Mouse (Mus musculus) heart, embryonic 15.5 days (tissue): Measurements from ENCODE around the gene Tmem208. TPM values are rescaled to one million over a fixed set of nuclear protein-coding genes. Genes with fewer than 3 reads are reported as not detected.
A peak's percentile ranks its signal among the peaks of the same experiment; 100 is the strongest.

Source experiments
- ATAC-seq: fragments of 200-750 bp; cut with Nextera tagmentation; replicated peaks from 2 replicates; pipeline ENCODE4 v1.8.0; 2017; ENCODE audit warnings: low read depth, moderate TSS enrichment; ENCODE audit not compliant: insufficient number of reproducible peaks, insufficient read depth, low FRiP score
- H3K27ac ChIP-seq: fragments of 300-500 bp; sonication (generic); 2 replicates; pipeline ENCODE4 v1.5.1; 2015; ENCODE audit warnings: mild to moderate bottlenecking, inconsistent platforms
- H3K27me3 ChIP-seq: fragments of 300-500 bp; sonication (generic); 2 replicates; pipeline ENCODE4 v1.6.1; 2015; ENCODE audit warnings: inconsistent platforms
- H3K36me3 ChIP-seq: fragments of 300-500 bp; sonication (generic); 2 replicates; pipeline ENCODE4 v1.6.1; 2015; ENCODE audit warnings: mild to moderate bottlenecking, inconsistent platforms
- H3K4me1 ChIP-seq: fragments of 300-500 bp; sonication (generic); replicated peaks from 2 replicates; pipeline ENCODE4 v1.6.1; 2015; ENCODE audit warnings: inconsistent platforms
- H3K4me2 ChIP-seq: fragments of 300-500 bp; sonication (generic); 2 replicates; pipeline ENCODE4 v1.6.1; 2015; ENCODE audit warnings: inconsistent platforms, mild to moderate bottlenecking, moderate library complexity
- H3K4me3 ChIP-seq: fragments of 300-500 bp; sonication (generic); 2 replicates; pipeline ENCODE4 v1.5.1; 2015; ENCODE audit warnings: mild to moderate bottlenecking, inconsistent platforms
- H3K9ac ChIP-seq: fragments of 300-500 bp; sonication (generic); 2 replicates; pipeline ENCODE4 v1.6.1; 2015; ENCODE audit warnings: mild to moderate bottlenecking, inconsistent platforms
- H3K9me3 ChIP-seq: fragments of 300-500 bp; sonication (generic); replicated peaks from 2 replicates; pipeline ENCODE4 v1.6.1; 2016; ENCODE audit warnings: inconsistent platforms
- WGBS: fragments of 180-500 bp; shearing (Covaris S2); methylation state at CpG from one replicate; pipeline ENCODE4 v1.1.7; 2015; ENCODE audit warnings: mixed read lengths; 5-methylcytosine and 5-hydroxymethylcytosine counted together
- polyA plus RNA-seq: library from polyadenylated mRNA; unstranded; fragments of >200 nt; fragmentation: Nextera tagmentation; extraction: Ambion mirVana; gene quantifications from 2 replicates; pipeline ENCODE4 v1.2.1, GENCODE M21; 2015

Tmem208 gene
- polyA plus RNA-seq, result 73.0 and 89.2 TPM in 2 replicates

DNA sequence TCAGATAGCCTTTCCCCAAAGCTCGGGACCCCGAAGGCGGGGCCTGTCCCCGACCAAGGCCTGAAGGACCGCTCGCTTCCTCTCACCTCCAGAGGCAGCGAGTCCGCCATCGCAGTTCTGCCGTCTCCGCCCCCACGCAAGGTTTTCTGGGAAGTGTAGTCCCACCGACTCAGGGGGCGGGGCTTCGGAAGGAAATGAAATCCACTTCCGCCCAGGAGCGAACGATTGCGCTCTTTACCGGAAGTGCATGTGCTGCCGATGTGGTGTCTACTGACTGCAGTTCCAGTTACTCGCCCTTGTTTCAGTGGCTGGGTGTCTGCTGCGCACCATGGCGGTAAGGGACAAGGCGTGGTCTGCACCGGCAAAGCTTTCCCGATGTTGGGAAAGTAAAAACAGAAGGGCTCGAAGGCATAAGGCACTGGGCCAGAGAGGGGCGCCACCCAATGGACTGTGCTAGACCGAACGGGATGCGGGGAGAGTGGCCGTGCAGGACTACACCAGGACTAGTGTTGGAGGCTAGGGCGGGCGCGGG, at the start of gene Tmem208, which contains the start of gene Lrrc29:
TSS of gene Tmem208 (plus strand) at position 214 of the 532 bp plus-strand sequence.
TSS of gene Lrrc29 (minus strand) at position 138 of the 532 bp plus-strand sequence.
- under 1% methylated on average over 36 of the region's 36 CpGs for WGBS
- peak within 1 kb of the TSS; percentile 87 for H3K27ac ChIP-seq
- no peaks in the 10 kb centered on the region for H3K27me3 ChIP-seq
- ATAC-seq, result peak; percentile 90
- H3K36me3 ChIP-seq, result peaks cover 41% of the 10 kb centered on the region
- no peaks in the 10 kb centered on the region for H3K9me3 ChIP-seq
- peak within 1 kb of the TSS; percentile 87 for H3K9ac ChIP-seq
- peaks cover 19% of the 10 kb centered on the region for H3K4me1 ChIP-seq
- peak within 1 kb of the TSS; percentile 85 for H3K4me3 ChIP-seq
- peak within 1 kb of the TSS; percentile 87 for H3K4me2 ChIP-seq

DNA sequence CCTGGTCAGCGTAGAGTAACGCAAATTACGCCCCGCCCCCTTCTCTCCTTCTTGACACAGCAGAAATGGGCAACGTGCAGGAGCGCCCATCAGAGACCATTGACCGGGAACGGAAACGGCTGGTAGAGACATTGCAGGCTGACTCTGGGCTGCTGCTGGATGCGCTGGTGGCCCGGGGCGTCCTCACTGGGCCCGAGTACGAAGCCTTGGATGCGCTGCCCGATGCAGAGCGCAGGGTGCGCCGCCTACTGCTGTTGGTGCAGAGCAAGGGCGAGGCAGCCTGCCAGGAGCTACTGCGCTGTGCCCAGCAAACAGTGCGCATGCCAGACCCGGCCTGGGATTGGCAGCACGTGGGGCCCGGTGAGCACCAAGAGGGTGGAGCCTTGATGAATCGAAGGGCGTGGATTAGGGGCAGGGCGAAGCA, 47.2 kb upstream of the Tmem208 start:
- 3% methylated on average over 28 of the region's 28 CpGs for WGBS
- Histone ChIP-seq H3K4me1 (peaks cover 34% of the 10 kb centered on the region), H3K9ac (peak overlapping the region; percentile 38), H3K4me3 (peak overlapping the region; percentile 40), H3K36me3 (no peaks in the 10 kb centered on the region), H3K27ac (no peak overlapping the region), H3K4me2 (peak overlapping the region; percentile 71), H3K27me3 (peaks cover 71% of the 10 kb centered on the region), H3K9me3 (no peaks in the 10 kb centered on the region)
- ATAC-seq, result peak; percentile 63

DNA sequence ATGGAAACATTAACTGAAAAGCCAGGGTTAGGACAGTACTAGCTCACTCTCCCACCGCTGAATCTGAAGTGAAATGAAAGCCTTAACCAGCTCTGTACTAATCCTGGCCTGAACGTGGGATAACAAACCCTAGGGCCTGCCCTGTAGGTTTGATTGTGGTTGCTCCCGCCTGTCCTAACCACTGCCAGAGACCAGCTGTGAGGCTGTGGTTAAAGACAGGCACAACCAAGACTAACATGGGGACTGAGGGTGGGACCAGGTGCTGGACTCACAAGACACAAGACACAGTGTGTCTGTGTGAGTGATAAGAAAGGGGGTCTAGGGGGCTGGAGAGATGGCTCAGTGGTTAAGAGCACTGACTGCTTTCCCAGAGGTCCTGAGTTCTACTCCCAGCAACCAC, 45.6 kb upstream of the Tmem208 start:
- ATAC-seq, result no peak
- 74% methylated on average over 3 of the region's 3 CpGs for WGBS

DNA sequence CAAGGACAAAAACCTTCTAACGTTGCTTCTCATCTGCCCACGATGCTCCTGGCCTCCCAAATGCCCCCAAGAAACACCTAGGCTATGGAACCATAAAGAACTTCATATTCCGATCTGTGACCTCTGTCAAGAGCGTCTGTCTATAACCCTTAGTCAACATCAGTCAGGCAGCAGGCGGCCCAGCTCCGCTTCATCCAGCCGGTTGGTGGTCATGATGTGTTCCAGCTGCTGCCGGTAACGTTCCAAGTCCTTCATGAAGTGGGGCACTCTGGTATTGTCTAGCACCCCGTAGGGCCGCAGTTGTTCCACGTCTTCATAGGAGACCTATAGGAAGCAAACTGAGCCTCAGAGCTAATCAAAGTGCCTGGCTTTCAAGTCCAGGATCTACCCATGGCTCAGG, 44.3 kb upstream of the Tmem208 start:
- H3K4me2 ChIP-seq, result no peak overlapping the region
- no peak overlapping the region for H3K9ac ChIP-seq
- peaks cover 43% of the 10 kb centered on the region for H3K27me3 ChIP-seq
- no peaks in the 10 kb centered on the region for H3K36me3 ChIP-seq
- no peaks in the 10 kb centered on the region for H3K9me3 ChIP-seq
- peaks cover 18% of the 10 kb centered on the region for H3K4me1 ChIP-seq
- 79% methylated on average over 12 of the region's 12 CpGs for WGBS
- H3K4me3 ChIP-seq, result no peak overlapping the region
- ATAC-seq, result no peak
- H3K27ac ChIP-seq, result no peak overlapping the region

More for the DNA sequence above, 45.6 kb upstream of the Tmem208 start:
- no peak overlapping the region for H3K9ac ChIP-seq
- H3K4me1 ChIP-seq, result peaks cover 30% of the 10 kb centered on the region
- no peaks in the 10 kb centered on the region for H3K36me3 ChIP-seq
- H3K4me3 ChIP-seq, result no peak overlapping the region
- H3K9me3 ChIP-seq, result no peaks in the 10 kb centered on the region
- H3K27ac ChIP-seq, result no peak overlapping the region
- no peak overlapping the region for H3K4me2 ChIP-seq
- peaks cover 55% of the 10 kb centered on the region for H3K27me3 ChIP-seq

DNA sequence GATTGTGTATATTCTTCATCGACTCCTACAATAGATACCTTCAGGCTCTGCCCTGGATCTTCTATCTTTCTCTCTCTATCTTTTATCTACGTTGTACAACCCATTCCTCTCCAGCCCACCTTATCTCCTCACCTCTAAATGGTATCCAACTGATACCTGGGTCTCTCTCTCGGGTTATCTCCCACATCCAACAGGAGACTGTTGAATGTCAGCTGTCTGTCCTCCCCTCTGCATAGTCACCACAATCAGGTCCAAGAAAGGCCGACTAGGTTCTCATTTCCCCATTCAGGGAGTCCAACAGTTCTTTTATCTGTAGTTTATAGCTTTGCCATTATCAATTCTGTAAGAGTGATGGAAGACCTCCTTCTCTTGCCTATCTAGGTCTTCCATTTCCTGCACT, 43.9 kb upstream of the Tmem208 start:
- Histone ChIP-seq H3K4me2 (no peak overlapping the region), H3K4me1 (peaks cover 17% of the 10 kb centered on the region), H3K27me3 (peaks cover 39% of the 10 kb centered on the region), H3K4me3 (no peak overlapping the region), H3K9ac (no peak overlapping the region), H3K36me3 (no peaks in the 10 kb centered on the region), H3K9me3 (no peaks in the 10 kb centered on the region), H3K27ac (no peak overlapping the region)
- 64% methylated on average over 4 of the region's 4 CpGs for WGBS
- ATAC-seq, result no peak

DNA sequence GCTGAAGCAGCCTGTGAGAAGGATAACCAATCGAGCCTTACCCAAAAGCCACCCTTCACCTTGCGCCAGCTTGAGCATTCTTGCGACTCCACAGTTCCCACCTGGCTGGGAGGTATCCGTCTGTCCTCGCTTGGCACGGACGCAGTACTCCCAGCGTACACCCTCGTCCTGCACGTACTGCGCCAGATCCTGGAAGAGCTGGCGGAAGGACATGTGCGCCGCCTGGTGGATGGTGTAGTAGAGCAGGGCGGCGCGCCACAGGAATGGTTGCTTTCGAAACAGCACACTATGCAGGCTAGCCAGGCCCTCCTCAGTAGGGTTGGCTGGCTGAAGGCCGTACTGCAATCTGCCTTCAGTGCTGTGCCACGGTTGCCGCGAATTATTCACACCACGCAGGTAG, 43.1 kb upstream of the Tmem208 start:
- Histone ChIP-seq H3K27ac (no peak overlapping the region), H3K27me3 (peaks cover 30% of the 10 kb centered on the region), H3K4me1 (peaks cover 17% of the 10 kb centered on the region), H3K9ac (no peak overlapping the region), H3K9me3 (no peaks in the 10 kb centered on the region), H3K36me3 (no peaks in the 10 kb centered on the region), H3K4me2 (peak overlapping the region; percentile 11; the same call in 1 of the 2 replicates), H3K4me3 (no peak overlapping the region)
- 31% methylated on average over 23 of the region's 23 CpGs for WGBS
- no peak for ATAC-seq

DNA sequence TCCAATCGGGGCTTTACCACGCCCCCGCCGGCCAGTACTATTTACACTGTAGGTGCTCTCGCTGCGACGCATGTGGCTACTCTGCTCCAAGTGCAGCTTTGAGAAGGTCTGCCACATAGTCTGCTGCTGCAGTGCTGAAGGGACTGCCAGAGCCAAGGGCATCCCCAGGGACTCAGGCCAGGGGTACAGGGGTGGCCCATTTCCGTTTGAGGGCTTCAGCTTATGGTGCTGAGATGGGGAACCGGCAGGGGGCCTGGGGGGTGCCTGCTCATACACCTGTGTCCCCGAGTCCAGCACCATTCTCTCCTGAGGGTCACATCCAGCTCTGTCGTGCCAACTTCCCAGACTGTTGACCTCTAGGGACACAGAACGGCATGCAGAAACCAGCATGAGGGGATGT, 40.6 kb upstream of the Tmem208 start:
- WGBS, result 51% methylated on average over 12 of the region's 12 CpGs
- H3K9ac ChIP-seq, result no peak overlapping the region

DNA sequence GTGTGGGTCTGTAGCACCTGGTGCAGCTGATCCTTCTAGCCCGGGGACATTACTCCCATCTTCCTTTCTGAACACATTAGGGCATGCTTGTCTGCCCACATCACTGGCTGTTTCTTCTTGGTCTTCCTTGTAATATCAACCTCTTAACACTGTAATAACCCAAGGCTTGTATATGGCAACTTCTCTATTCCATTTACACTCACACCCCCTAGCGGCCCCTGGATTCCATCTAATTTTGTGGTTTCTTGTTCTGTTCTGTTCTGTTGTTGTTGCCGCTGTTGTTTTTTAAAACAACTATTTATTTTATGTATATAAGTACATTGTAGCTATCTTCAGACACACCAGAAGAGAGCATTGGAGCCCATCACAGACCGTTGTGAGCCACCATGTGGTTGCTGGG, 39.2 kb upstream of the Tmem208 start:
- WGBS, result 84% methylated on average over 4 of the region's 4 CpGs
- no peaks in the 10 kb centered on the region for H3K36me3 ChIP-seq

More for the DNA sequence above, 40.6 kb upstream of the Tmem208 start:
- Histone ChIP-seq H3K9me3 (no peaks in the 10 kb centered on the region), H3K4me1 (peaks cover 26% of the 10 kb centered on the region), H3K27me3 (peaks cover 12% of the 10 kb centered on the region), H3K4me3 (no peak overlapping the region), H3K36me3 (no peaks in the 10 kb centered on the region), H3K27ac (no peak overlapping the region), H3K4me2 (no peak overlapping the region)
- ATAC-seq, result no peak

DNA sequence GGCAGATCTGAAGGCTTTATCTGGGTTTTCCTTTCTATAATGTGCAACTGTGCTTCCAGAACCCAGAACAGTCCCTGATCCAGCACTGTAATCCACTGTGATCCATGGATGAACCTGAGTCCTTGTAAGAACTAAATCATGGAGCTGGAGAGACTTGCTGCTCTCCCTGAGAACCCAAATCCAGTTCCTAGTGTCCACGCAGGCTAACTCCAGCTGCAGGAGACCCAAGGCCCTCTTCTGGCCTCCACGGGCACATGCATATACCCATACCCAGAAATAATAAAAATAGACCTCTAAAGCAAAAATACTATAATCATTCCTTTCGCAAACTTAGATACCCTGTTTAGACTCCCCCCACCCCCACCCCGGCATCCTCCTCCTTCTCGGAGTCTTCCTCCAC, 37.9 kb upstream of the Tmem208 start:
- H3K4me2 ChIP-seq, result no peak overlapping the region
- H3K4me3 ChIP-seq, result no peak overlapping the region
- no peak overlapping the region for H3K27ac ChIP-seq
- no peaks in the 10 kb centered on the region for H3K9me3 ChIP-seq
- H3K9ac ChIP-seq, result no peak overlapping the region
- WGBS, result 82% methylated on average over 5 of the region's 5 CpGs
- no peaks in the 10 kb centered on the region for H3K36me3 ChIP-seq
- H3K4me1 ChIP-seq, result peaks cover 25% of the 10 kb centered on the region
- peaks cover 10% of the 10 kb centered on the region for H3K27me3 ChIP-seq
- no peak for ATAC-seq

More for the DNA sequence above, 39.2 kb upstream of the Tmem208 start:
- Histone ChIP-seq H3K27ac (no peak overlapping the region), H3K4me1 (peaks cover 30% of the 10 kb centered on the region), H3K4me3 (no peak overlapping the region), H3K9me3 (no peaks in the 10 kb centered on the region), H3K27me3 (peaks cover 10% of the 10 kb centered on the region), H3K9ac (no peak overlapping the region), H3K4me2 (no peak overlapping the region)
- ATAC-seq, result no peak

DNA sequence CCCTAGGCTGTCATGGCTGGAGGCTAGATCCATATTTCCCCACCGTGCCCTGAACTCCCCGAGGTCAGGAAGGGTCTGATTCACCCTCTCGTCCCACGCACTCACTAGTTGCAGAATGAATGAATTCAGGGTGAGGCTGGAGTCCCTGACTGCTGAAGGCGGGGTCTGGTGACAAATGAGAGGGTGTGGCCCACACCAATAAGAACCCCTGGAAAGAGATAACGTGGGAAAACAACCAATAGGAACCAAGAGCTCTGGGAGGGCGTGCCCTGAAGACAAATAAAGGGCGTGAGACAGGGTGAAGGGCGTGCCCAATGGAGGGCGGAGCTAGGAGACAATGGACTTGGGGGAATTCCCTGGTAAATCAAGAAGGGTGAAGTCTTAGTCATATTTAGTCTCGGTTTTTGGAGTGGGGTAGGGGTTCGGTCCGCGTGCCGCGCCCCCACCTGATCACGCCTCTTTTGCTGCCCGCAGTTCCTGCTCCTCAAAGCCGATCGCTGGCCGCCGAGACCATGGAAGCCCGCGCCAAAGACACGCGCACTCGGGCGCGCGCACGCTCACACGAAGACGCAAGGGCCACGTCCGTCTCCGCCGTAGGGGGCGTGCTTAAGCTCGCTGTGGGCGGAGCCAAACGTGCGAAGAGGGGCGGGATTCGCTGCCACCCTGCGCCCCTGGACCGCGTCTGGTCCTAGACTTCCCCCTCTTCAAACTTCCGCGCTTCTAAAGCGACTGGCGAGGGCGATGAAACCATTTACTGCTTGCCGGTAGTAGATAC, 37.0 kb upstream of the Tmem208 start:
- peaks cover 10% of the 10 kb centered on the region for H3K27me3 ChIP-seq
- peak overlapping the region; percentile 62 for H3K4me3 ChIP-seq
- under 1% methylated on average over 53 of the region's 53 CpGs for WGBS
- no peaks in the 10 kb centered on the region for H3K9me3 ChIP-seq
- H3K36me3 ChIP-seq, result no peaks in the 10 kb centered on the region
- H3K27ac ChIP-seq, result peak overlapping the region; percentile 64
- H3K4me2 ChIP-seq, result peak overlapping the region; percentile 91
- peak; percentile 88 for ATAC-seq
- H3K4me1 ChIP-seq, result peaks cover 23% of the 10 kb centered on the region
- H3K9ac ChIP-seq, result peak overlapping the region; percentile 57

DNA sequence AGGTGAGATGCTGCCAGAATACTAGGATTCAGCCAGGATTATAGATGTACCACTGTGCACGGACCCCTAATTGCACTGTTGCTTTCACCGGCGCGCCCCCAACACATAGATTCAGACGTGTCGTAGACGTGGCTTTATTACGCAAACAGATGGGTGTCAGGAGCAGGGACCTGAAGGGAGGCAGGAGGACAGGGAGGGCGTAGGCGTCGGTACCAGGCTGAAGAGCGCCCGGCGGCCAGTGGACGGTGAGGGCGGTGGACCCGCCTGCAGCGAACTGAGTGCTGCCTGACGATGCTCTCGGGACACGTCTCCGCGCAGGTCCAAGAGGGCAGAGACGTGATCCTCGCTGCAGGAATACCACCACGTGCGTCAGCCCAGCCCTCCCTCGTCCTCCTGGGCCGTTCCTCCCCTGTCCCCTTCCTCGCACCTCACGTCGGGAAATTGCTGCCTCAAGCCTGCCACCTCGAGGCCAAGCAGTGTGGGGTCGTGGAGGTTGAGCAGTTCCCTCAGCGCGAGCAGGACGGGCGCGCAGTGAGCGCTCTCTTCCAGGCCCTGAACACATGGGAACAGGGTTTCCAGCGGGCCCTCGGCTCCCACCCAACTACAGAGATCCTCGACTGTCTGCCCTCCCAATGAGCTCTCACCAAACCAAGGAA, 36.2 kb upstream of the Tmem208 start, which contains the start of gene 4931428F04Rik:
TSS of gene 4931428F04Rik (minus strand) at position 60 of the 656 bp plus-strand sequence.
- Histone ChIP-seq H3K4me2 (peak within 1 kb of the TSS; percentile 91), H3K9me3 (no peaks in the 10 kb centered on the region), H3K4me1 (peaks cover 23% of the 10 kb centered on the region), H3K36me3 (no peaks in the 10 kb centered on the region), H3K27me3 (peaks cover 10% of the 10 kb centered on the region), H3K9ac (peak within 1 kb of the TSS; percentile 57), H3K4me3 (peak within 1 kb of the TSS; percentile 62), H3K27ac (peak within 1 kb of the TSS; percentile 64)
- WGBS, result 1% methylated on average over 43 of the region's 43 CpGs
- peak; percentile 11; the same call in 1 of the 2 replicates for ATAC-seq
